Mouse (Mus musculus): ENCODE data around the gene Myoz1. TPM values are rescaled to one million over a fixed set of nuclear protein-coding genes. Genes with fewer than 3 reads are reported as not detected.

The Myoz1 gene
- total RNA-seq, 2 experiments from 2014 or later, result not detected

Small RNA genes within 50 kb of the gene (microRNA-seq; reads per million reads assigned to microRNA genes)
- gene Mir6946, result 0.98 to 0.99 reads per million in 2 experiments

Other genes starting within 250 kb of the Myoz1 start
- gene Cfap70, start 204.3 kb downstream of the Myoz1 start, total RNA-seq (2021), result 1 to 10 TPM; 1.4 to 1.9 TPM
- 10 to 100 TPM; 74.3 to 74.7 TPM for gene Anxa7, start 176.4 kb downstream of the Myoz1 start, total RNA-seq (2021)
- gene Mss51, start 159.6 kb downstream of the Myoz1 start, total RNA-seq (2021), result 1 to 10 TPM in 1 of 2 experiments, under 1 TPM in 1; 0.40 to 1.1 TPM
- gene Ppp3cb, start 110.0 kb downstream of the Myoz1 start, total RNA-seq (2021), result 100 to 1,000 TPM; 287 to 305 TPM
- gene Usp54, start 15.5 kb downstream of the Myoz1 start, total RNA-seq (2021), result 10 to 100 TPM; 58.7 to 59.4 TPM
- gene Synpo2l, start 11.8 kb upstream of the Myoz1 start, total RNA-seq (2021), result under 1 TPM; 0.12 to 0.13 TPM
- gene Sec24c, start 17.8 kb upstream of the Myoz1 start, total RNA-seq (2021), result 100 to 1,000 TPM in 1 of 2 experiments, 10 to 100 TPM in 1; 97.2 to 109 TPM
- gene Fut11, start 38.4 kb upstream of the Myoz1 start, total RNA-seq (2021), result 10 to 100 TPM; 14.5 to 14.7 TPM
- 10 to 100 TPM; 53.1 to 53.3 TPM for gene Chchd1, start 46.5 kb upstream of the Myoz1 start, total RNA-seq (2021)
- 100 to 1,000 TPM; 165 to 186 TPM for gene Zswim8, start 51.0 kb upstream of the Myoz1 start, total RNA-seq (2021)
- 10 to 100 TPM; 14.9 to 17.6 TPM for gene Ndst2, start 78.0 kb upstream of the Myoz1 start, total RNA-seq (2021)
- gene Camk2g, start 137.5 kb upstream of the Myoz1 start, total RNA-seq (2021), result 100 to 1,000 TPM; 225 to 233 TPM
- gene Plau, start 180.1 kb upstream of the Myoz1 start, total RNA-seq (2021), result 1 to 10 TPM; 3.3 to 4.5 TPM

All from layer of hippocampus, adult 18-20 months (tissue).